ENCODE assay signal across 10 mouse cellular contexts in genomic region chr2:170159795-170160568, GRCm38 (mm10). TPM values are rescaled to one million over a fixed set of nuclear protein-coding genes. Genes with fewer than 3 reads are reported as not detected.
DNase-seq lines count a peak whose midpoint lies in the region; ATAC-seq lines count a peak whose summit lies in the region.
"Had no signal": no experiment of that assay in that cellular context is flagged by ENCODE, and none has a peak within 500 bp of the region (broad histone marks: within the 10 kb centered on the region; RNA-seq: fewer than 3 reads in every experiment).

No protein-coding gene starts in this region.

- peaks cover 15% of the 10 kb centered on the region; the same call in 1 of the 2 replicates for H3K27me3 ChIP-seq in forebrain, embryonic 12.5 days
- H3K27me3 ChIP-seq in liver, embryonic 16.5 days (ENCODE audit: control insufficient read depth, insufficient read depth, low read depth, low read length): no peaks in the 10 kb centered on the region

- no peak overlapping the region for H3K9ac ChIP-seq in forebrain, embryonic 12.5 days
- H3K9ac ChIP-seq in liver, embryonic 16.5 days (ENCODE audit: low read depth, low read length): no peak overlapping the region

- H3K4me3 ChIP-seq in forebrain, embryonic 12.5 days (replicated peaks): no peak overlapping the region
- no peak overlapping the region for H3K4me3 ChIP-seq in liver, embryonic 16.5 days (ENCODE audit: low read depth, low read length)
- H3K4me3 ChIP-seq: erythroblast, embryonic 14.5 days had no signal

- intact Hi-C loops in heart, postnatal 25 days (cut with DNase I): loop anchor here (5.0 kb wide), 1 partner anchor 43 kb away; no protein-coding TSS in a partner anchor

- H3K4me2 ChIP-seq in forebrain, embryonic 12.5 days: peak overlapping the region; percentile 19; the same call in 1 of the 2 replicates
- peak overlapping the region; percentile 30 for H3K4me2 ChIP-seq in liver, embryonic 16.5 days (ENCODE audit: low read depth, low read length)

- H3K4me1 ChIP-seq in forebrain, embryonic 12.5 days: peaks cover 7% of the 10 kb centered on the region
- peaks cover 41% of the 10 kb centered on the region for H3K4me1 ChIP-seq in liver, embryonic 16.5 days (ENCODE audit: control insufficient read depth, low read depth, low read length)

- peak; percentile 44 to 55 for DNase-seq in heart, adult 18-20 months
- DNase-seq in heart, postnatal 25 days (ENCODE audit: low spot score): no peak
- DNase-seq in CD4-positive helper T cell, adult 2 months (ENCODE audit: low read depth, low spot score): peak; percentile 27
- no peak for DNase-seq in cerebellum, adult 11 months
- no peak for DNase-seq in right cerebral cortex, adult 18-20 months
- no peak for DNase-seq in spleen, postnatal 36 days (ENCODE audit: low spot score in 2 of 2)
- DNase-seq: thymus, postnatal 14 days had no signal

- H3K9me3 ChIP-seq in forebrain, embryonic 12.5 days: no peaks in the 10 kb centered on the region
- no peaks in the 10 kb centered on the region for H3K9me3 ChIP-seq in liver, embryonic 16.5 days (replicated peaks; ENCODE audit: control insufficient read depth, low read length)

- ATAC-seq in forebrain, embryonic 12.5 days (ENCODE audit: low FRiP score): no peak
- no peak for ATAC-seq in liver, embryonic 16.5 days (ENCODE audit: low read depth)

- H3K27ac ChIP-seq in forebrain, embryonic 12.5 days: no peak overlapping the region
- H3K27ac ChIP-seq in liver, embryonic 16.5 days (ENCODE audit: low read length): 0 out of 2 replicates have a peak overlapping the region, but pooled peaks have one; percentile 3

- WGBS in forebrain, embryonic 12.5 days: 37% methylated on average over 15 of the region's 15 CpGs
- 22% methylated on average over 15 of the region's 15 CpGs for WGBS in liver, embryonic 16.5 days (ENCODE audit: insufficient replicate concordance)

- H3K36me3 ChIP-seq in forebrain, embryonic 12.5 days (replicated peaks): no peaks in the 10 kb centered on the region
- H3K36me3 ChIP-seq in liver, embryonic 16.5 days (ENCODE audit: control insufficient read depth, insufficient read depth): no peaks in the 10 kb centered on the region

RNA-seq across cellular contexts. Expression of gene Zfp217, which starts 12.1 kb away (rescaled TPM):
- total RNA-seq in heart, adult 18-20 months (2021): 10 to 100 TPM in 1 of 2 experiments, 1 to 10 TPM in 1; 7.5 to 10.2 TPM
- total RNA-seq in heart, postnatal 25 days (2021): 10 to 100 TPM in 1 of 2 experiments, 1 to 10 TPM in 1; 9.6 to 13.0 TPM
- polyA plus RNA-seq in forebrain, embryonic 12.5 days (2016; fragmentation: Nextera tagmentation; extraction: Ambion mirVana): 3.6 and 4.5 TPM in 2 replicates
- 4.2 and 5.7 TPM in 2 replicates for polyA plus RNA-seq in liver, embryonic 16.5 days (2015; fragmentation: Nextera tagmentation; extraction: Ambion mirVana)

Comparison
In these comparisons a context has a peak if more than half of its experiments do, and no peak if none do; other contexts are left out.
1. DNase-seq: peak in heart, adult 18-20 months (2 of 2) and CD4-positive helper T cell, adult 2 months (single experiment); none in heart, postnatal 25 days (single experiment), cerebellum, adult 11 months (single experiment), right cerebral cortex, adult 18-20 months (single experiment) and spleen, postnatal 36 days (0 of 2).